Mouse (Mus musculus): ENCODE measurements at regions not wholly inside any gene's neighbourhood (a gene's known extent, or its start where the extent isn't known, plus 50 kb on each side); places are given as distances from the start of the nearest gene placed in this dataset.

DNA sequence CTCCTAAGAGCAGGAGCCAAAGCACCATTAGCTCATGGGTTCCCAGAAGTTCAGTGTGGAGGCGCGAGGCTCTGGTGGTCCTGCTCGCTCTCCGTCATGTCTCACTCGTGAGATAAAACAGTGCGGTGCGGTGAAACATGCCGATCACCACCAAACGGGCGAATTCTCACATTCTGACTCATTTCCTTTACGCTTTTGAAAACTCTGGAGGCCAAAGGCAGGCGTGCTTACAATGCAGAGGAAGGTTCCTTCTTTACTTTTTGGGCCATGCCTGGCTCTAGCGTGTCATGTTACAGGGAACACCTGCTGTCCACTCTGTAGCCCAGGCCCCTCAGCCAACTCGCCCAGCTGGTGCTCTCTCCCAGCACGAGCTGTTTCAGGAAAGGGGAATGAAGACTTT is 225.4 kb downstream of the Icos start:
- Histone ChIP-seq H3K4me1 (ENCODE audit: insufficient read depth) (no peaks in the 10 kb centered on the region), H3K27ac (ENCODE audit: low read depth) (no peak overlapping the region), H3K36me3 (replicated peaks; ENCODE audit: insufficient read depth, low read length) (no peaks in the 10 kb centered on the region), H3K9ac (replicated peaks) (no peak overlapping the region), H3K9me3 (ENCODE audit: low read length) (no peaks in the 10 kb centered on the region), H3K27me3 (ENCODE audit: insufficient read depth, low read length) (no peaks in the 10 kb centered on the region), H3K4me3 (ENCODE audit: low read depth, low read length) (no peak overlapping the region), H3K4me2 (ENCODE audit: low read depth, low read length) (no peak overlapping the region)
- TF ChIP-seq EP300 (IDR thresholded peaks at IDR 0.05; ENCODE audit: low read depth) (no peak), CTCF (IDR thresholded peaks at IDR 0.05; ENCODE audit: low read depth) (no peak)
- DNase-seq (no peak), ATAC-seq (no peak)
- WGBS (ENCODE audit: insufficient replicate concordance), result 16% methylated on average over 15 of the region's 15 CpGs

DNA sequence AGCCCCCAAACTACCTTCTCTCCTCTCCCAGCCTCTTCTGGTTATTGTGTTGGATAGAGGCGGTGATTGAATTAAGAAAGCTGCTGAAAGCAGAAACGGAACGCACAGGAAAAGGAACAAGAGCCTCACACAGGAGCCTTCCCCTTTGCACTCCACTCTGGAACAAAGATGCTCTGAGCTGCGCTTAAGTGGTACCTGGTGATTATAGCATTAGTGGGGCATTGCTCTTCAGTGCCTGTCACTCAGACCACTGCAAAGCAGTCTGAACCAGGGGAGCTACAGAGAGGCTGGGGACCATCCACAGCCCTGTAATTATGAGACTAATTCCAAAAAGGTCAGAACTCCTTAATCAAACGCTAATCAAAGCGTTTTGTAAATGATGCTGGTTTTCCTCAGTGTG is 225.9 kb downstream of the Icos start:
- WGBS (ENCODE audit: insufficient replicate concordance), result 35% methylated on average over 6 of the region's 6 CpGs
- Histone ChIP-seq H3K9me3 (ENCODE audit: low read length) (no peaks in the 10 kb centered on the region), H3K4me1 (ENCODE audit: insufficient read depth) (no peaks in the 10 kb centered on the region), H3K4me2 (ENCODE audit: low read depth, low read length) (no peak overlapping the region), H3K27me3 (ENCODE audit: insufficient read depth, low read length) (no peaks in the 10 kb centered on the region), H3K4me3 (ENCODE audit: low read depth, low read length) (no peak overlapping the region), H3K9ac (replicated peaks) (no peak overlapping the region), H3K27ac (ENCODE audit: low read depth) (no peak overlapping the region), H3K36me3 (replicated peaks; ENCODE audit: insufficient read depth, low read length) (no peaks in the 10 kb centered on the region)
- DNase-seq (no peak), ATAC-seq (no peak)
- TF ChIP-seq CTCF (IDR thresholded peaks at IDR 0.05; ENCODE audit: low read depth), result no peak
- no peak for TF ChIP-seq EP300 (IDR thresholded peaks at IDR 0.05; ENCODE audit: low read depth)

DNA sequence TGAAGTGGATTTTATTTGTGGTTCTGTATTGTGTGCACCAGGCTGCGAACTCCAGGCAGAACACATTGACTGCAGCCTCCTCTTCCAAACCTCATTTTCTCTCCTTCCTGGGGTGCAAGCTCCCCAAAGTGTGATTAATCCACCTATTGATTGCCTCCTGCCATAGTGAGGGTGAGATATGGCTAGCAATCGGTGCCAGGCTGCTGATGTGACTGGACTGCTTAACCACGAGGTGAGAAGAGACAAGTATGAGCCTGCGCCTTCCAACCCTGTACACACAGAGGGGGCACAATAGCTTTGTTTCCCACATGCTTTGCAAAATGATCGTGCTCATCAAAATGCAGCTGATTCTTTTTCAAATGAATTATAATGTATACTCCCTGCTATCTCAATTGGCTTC is 227.4 kb downstream of the Icos start:
- TF ChIP-seq CTCF (IDR thresholded peaks at IDR 0.05; ENCODE audit: low read depth) (no peak), EP300 (IDR thresholded peaks at IDR 0.05; ENCODE audit: low read depth) (no peak)
- WGBS (ENCODE audit: insufficient replicate concordance), result 65% methylated on average over 5 of the region's 5 CpGs
- no peak for DNase-seq
- Histone ChIP-seq H3K27me3 (ENCODE audit: insufficient read depth, low read length) (no peaks in the 10 kb centered on the region), H3K9me3 (ENCODE audit: low read length) (no peaks in the 10 kb centered on the region), H3K9ac (replicated peaks) (no peak overlapping the region), H3K4me2 (ENCODE audit: low read depth, low read length) (no peak overlapping the region), H3K4me3 (ENCODE audit: low read depth, low read length) (no peak overlapping the region), H3K27ac (ENCODE audit: low read depth) (no peak overlapping the region), H3K36me3 (replicated peaks; ENCODE audit: insufficient read depth, low read length) (no peaks in the 10 kb centered on the region), H3K4me1 (ENCODE audit: insufficient read depth) (no peaks in the 10 kb centered on the region)
- ATAC-seq, result no peak

DNA sequence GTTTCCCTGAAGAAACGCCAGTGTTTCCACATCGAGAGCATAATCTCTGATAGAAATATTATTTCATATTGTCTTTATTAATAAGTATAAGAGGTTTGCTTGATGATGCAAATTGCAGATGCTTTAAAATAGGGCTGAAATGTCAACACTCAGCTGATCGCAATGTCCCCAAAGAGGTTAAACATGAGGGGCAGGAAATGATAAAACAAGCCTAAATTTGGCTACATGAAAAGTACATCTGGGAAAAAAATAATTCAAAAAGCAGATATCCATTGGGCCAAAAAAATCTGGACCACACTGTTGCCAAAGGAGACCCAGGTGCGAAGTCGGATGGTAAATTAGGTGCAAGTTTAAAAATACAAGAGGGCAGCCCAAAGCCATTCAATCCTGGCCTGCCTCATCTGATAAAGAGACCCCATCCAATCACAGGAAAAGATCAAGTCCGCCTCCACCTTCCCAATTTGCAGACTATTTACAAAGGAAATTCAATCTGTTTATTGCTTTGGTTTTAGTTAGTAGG is 229.2 kb downstream of the Icos start:
- H3K27me3 ChIP-seq (ENCODE audit: insufficient read depth, low read length), result no peaks in the 10 kb centered on the region
- no peak overlapping the region for H3K9ac ChIP-seq (replicated peaks)
- no peak for DNase-seq
- H3K4me3 ChIP-seq (ENCODE audit: low read depth, low read length), result no peak overlapping the region
- H3K9me3 ChIP-seq (ENCODE audit: low read length), result no peaks in the 10 kb centered on the region
- no peak for TF ChIP-seq CTCF (IDR thresholded peaks at IDR 0.05; ENCODE audit: low read depth)
- no peak for TF ChIP-seq EP300 (IDR thresholded peaks at IDR 0.05; ENCODE audit: low read depth)
- no peak for ATAC-seq
- H3K27ac ChIP-seq (ENCODE audit: low read depth), result no peak overlapping the region
- H3K4me2 ChIP-seq (ENCODE audit: low read depth, low read length), result no peak overlapping the region
- WGBS (ENCODE audit: insufficient replicate concordance), result 76% methylated on average over 6 of the region's 6 CpGs
- no peaks in the 10 kb centered on the region for H3K4me1 ChIP-seq (ENCODE audit: insufficient read depth)
- H3K36me3 ChIP-seq (replicated peaks; ENCODE audit: insufficient read depth, low read length), result no peaks in the 10 kb centered on the region

DNA sequence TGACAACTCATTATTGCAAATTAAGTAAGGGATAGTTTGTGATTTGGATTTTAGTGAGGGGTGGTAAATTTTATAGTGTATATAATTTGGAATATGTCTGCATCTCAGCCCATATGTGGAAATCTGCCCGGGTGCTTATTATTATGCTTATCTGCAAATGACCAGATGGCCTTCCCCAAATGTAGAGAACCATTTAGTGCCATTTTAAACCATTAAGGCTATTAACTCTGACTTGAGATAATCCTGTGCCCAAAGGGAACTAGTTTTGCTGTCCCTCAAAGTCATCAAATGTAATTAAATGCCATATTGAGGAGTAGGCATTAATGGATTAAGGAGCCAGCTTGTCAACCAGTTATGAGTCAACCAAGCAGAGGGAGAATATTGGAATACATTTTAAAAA is 230.7 kb downstream of the Icos start:
- Histone ChIP-seq H3K27ac (ENCODE audit: low read depth) (no peak overlapping the region), H3K4me3 (ENCODE audit: low read depth, low read length) (no peak overlapping the region), H3K9ac (replicated peaks) (no peak overlapping the region), H3K36me3 (replicated peaks; ENCODE audit: insufficient read depth, low read length) (no peaks in the 10 kb centered on the region), H3K9me3 (ENCODE audit: low read length) (no peaks in the 10 kb centered on the region), H3K27me3 (ENCODE audit: insufficient read depth, low read length) (no peaks in the 10 kb centered on the region), H3K4me1 (ENCODE audit: insufficient read depth) (no peaks in the 10 kb centered on the region), H3K4me2 (ENCODE audit: low read depth, low read length) (no peak overlapping the region)
- no peak for ATAC-seq
- 76% methylated on average over 1 of the region's 1 CpGs for WGBS (ENCODE audit: insufficient replicate concordance)
- TF ChIP-seq EP300 (IDR thresholded peaks at IDR 0.05; ENCODE audit: low read depth) (no peak), CTCF (IDR thresholded peaks at IDR 0.05; ENCODE audit: low read depth) (no peak)
- DNase-seq, result no peak

DNA sequence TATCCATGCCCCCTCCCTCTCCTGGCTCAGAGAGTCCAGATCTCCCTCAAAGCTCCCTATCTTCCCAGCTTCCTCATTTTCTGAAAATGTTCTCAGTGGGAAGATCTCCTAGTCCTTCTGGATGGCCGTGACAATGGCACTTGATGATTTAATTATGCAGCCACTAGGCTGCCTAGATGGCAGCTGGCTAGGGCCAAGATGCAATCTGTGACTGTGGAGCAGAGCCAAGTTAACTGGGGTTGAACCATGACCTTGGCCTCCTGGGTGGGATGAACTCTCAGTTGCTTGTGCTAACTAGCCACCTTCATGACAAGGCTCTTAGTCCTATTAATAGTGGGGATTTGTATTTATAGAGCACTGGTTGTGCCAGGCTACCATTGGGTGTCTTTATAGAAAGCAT is 243.4 kb downstream of the Icos start:
- no peak overlapping the region for H3K4me3 ChIP-seq (ENCODE audit: low read depth, low read length)
- no peak overlapping the region for H3K9ac ChIP-seq (replicated peaks)
- no peaks in the 10 kb centered on the region for H3K36me3 ChIP-seq (replicated peaks; ENCODE audit: insufficient read depth, low read length)
- no peak for TF ChIP-seq EP300 (IDR thresholded peaks at IDR 0.05; ENCODE audit: low read depth)
- no peak for TF ChIP-seq CTCF (IDR thresholded peaks at IDR 0.05; ENCODE audit: low read depth)
- ATAC-seq, result no peak
- no peak overlapping the region for H3K27ac ChIP-seq (ENCODE audit: low read depth)
- H3K27me3 ChIP-seq (ENCODE audit: insufficient read depth, low read length), result no peaks in the 10 kb centered on the region
- H3K4me2 ChIP-seq (ENCODE audit: low read depth, low read length), result no peak overlapping the region
- H3K4me1 ChIP-seq (ENCODE audit: insufficient read depth), result no peaks in the 10 kb centered on the region
- 50% methylated on average over 1 of the region's 1 CpGs for WGBS (ENCODE audit: insufficient replicate concordance)
- no peaks in the 10 kb centered on the region; the same call in 1 of the 2 replicates for H3K9me3 ChIP-seq (ENCODE audit: low read length)
- DNase-seq, result no peak

DNA sequence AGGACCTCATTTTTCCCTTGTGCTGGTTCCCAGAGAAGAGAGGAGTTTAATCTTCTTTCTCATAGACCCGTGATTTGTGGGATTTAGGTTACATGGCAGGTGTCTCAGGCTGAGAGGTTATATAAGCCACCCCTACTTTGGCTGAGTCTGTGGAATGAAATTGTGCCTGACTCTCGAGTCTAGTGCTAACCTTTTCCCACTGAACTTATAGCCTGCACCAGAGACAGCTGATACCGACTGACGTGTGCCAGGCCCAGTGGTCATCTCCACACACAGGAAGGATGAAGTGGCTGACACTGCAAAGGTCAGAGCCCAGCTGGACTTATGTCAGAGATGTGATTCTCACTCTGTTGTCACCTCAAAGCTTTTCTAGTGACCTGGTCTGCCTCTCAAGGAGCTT is 251.2 kb downstream of the Icos start:
- H3K27me3 ChIP-seq (ENCODE audit: insufficient read depth, low read length), result no peaks in the 10 kb centered on the region
- no peak overlapping the region for H3K4me3 ChIP-seq (ENCODE audit: low read depth, low read length)
- H3K27ac ChIP-seq (ENCODE audit: low read depth), result no peak overlapping the region
- TF ChIP-seq EP300 (IDR thresholded peaks at IDR 0.05; ENCODE audit: low read depth), result no peak
- no peak for TF ChIP-seq CTCF (IDR thresholded peaks at IDR 0.05; ENCODE audit: low read depth)
- no peaks in the 10 kb centered on the region for H3K9me3 ChIP-seq (ENCODE audit: low read length)
- H3K9ac ChIP-seq (replicated peaks), result no peak overlapping the region
- no peaks in the 10 kb centered on the region for H3K4me1 ChIP-seq (ENCODE audit: insufficient read depth)
- H3K4me2 ChIP-seq (ENCODE audit: low read depth, low read length), result no peak overlapping the region
- DNase-seq, result no peak
- 69% methylated on average over 4 of the region's 4 CpGs for WGBS (ENCODE audit: insufficient replicate concordance)
- H3K36me3 ChIP-seq (replicated peaks; ENCODE audit: insufficient read depth, low read length), result no peaks in the 10 kb centered on the region
- ATAC-seq, result no peak
